Mouse (Mus musculus): Measurements from ENCODE around the gene Pofut2. TPM values are rescaled to one million over a fixed set of nuclear protein-coding genes. Genes with fewer than 3 reads are reported as not detected.

The Pofut2 gene
- polyA plus RNA-seq, 1 experiment = 44.9 TPM

DNA sequence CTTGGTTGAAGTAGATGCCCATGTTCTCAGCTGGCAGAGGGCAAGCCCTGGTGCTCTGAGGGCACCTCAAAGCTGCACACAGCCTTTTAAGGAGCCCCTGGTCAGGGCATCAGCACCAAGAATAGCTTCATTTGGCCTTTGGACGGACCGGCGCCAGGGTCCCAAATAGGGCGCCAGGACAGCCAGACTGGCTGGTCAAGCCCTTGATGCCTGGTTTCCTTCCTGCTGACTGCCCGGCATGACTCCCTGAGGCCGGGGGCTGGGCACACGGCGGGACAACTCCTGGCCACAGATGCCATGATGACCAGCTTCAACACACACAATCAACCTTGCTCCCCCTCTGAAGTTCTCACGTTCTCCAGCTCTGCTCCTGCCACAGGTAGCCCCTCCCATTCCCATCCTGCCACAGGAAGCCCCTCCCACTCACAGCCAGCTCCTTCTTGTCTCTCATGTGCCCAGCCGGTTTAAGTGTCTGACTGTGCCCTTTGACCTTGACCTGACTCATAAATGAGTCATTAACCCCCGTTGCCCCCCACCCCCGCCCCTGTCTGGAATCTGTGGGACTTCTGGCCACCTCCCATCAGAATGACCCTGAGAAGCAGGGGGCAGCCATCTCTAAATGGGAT lies 23.9 kb upstream of the Pofut2 start:
- no peak overlapping the region for H3K27ac ChIP-seq (ENCODE audit: insufficient read depth, low read length)
- H3K4me3 ChIP-seq (replicated peaks; ENCODE audit: insufficient read depth, low read depth, low read length) = no peak overlapping the region
- DNase-seq = no peak
- H3K4me1 ChIP-seq (ENCODE audit: control insufficient read depth, insufficient read depth, low read length) = no peaks in the 10 kb centered on the region
- no peaks in the 10 kb centered on the region for H3K27me3 ChIP-seq (ENCODE audit: control insufficient read depth, insufficient read depth, low read length)
- no peak for TF ChIP-seq CTCF (IDR thresholded peaks at IDR 0.05; ENCODE audit: borderline replicate concordance, insufficient read depth, low read depth, low read length)
- no peak for TF ChIP-seq POLR2A (IDR thresholded peaks at IDR 0.05; ENCODE audit: borderline replicate concordance, insufficient read depth, low read length)
- 78% methylated on average over 12 of the region's 12 CpGs for WGBS

DNA sequence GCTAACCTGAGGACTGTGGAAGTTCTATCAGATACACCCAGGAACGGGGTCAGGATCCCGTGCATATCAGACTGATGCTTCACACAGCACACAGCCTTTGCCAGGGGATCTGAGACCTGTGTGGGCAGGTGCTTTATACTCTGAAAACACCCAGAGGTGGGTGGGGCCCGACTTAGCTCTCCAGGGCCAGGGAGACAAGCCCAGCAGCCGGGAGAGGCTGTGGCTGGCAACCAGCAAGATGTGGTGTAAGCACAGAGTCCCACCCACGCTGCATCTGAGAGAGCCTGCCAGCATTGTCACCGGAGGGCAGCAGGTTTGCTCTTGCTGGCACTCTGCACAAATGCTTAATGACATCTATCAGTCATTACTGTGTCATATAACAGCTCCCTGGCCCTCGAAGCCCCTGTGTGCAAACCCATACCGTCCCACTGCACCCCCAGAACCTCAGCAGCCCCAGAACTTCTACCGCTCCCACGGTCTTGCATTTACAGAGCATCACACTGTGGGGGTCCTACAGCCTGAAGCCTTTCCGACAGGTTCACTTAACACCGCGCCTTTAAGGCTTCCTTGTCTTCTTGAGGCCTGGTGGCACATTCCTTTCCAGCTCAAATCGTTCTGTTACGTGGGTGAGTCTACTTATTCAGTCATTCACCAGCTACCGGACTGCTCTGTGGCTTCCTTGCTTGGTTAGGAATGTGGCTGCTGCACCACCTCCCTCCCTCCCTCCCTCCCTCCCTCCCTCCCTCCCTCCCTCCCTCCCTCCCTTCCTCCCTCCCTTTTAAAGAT lies 21.0 kb upstream of the Pofut2 start:
- no peak for DNase-seq
- WGBS = 63% methylated on average over 16 of the region's 16 CpGs

GRCm38 (mm10) chr10:77240764-77241163 lies 18.3 kb upstream of the Pofut2 start:
- no peak for DNase-seq
- H3K4me3 ChIP-seq (replicated peaks; ENCODE audit: insufficient read depth, low read depth, low read length) = no peak overlapping the region
- WGBS = 90% methylated on average over 8 of the region's 8 CpGs
- no peak overlapping the region for H3K27ac ChIP-seq (ENCODE audit: insufficient read depth, low read length)
- no peaks in the 10 kb centered on the region for H3K27me3 ChIP-seq (ENCODE audit: control insufficient read depth, insufficient read depth, low read length)
- no peaks in the 10 kb centered on the region for H3K4me1 ChIP-seq (ENCODE audit: control insufficient read depth, insufficient read depth, low read length)
- TF ChIP-seq POLR2A (IDR thresholded peaks at IDR 0.05; ENCODE audit: borderline replicate concordance, insufficient read depth, low read length) (no peak), CTCF (IDR thresholded peaks at IDR 0.05; ENCODE audit: borderline replicate concordance, insufficient read depth, low read depth, low read length) (no peak)

More for the DNA sequence above, 21.0 kb upstream of the Pofut2 start:
- Histone ChIP-seq H3K27me3 (ENCODE audit: control insufficient read depth, insufficient read depth, low read length) (no peaks in the 10 kb centered on the region), H3K27ac (ENCODE audit: insufficient read depth, low read length) (no peak overlapping the region), H3K4me1 (ENCODE audit: control insufficient read depth, insufficient read depth, low read length) (no peaks in the 10 kb centered on the region), H3K4me3 (replicated peaks; ENCODE audit: insufficient read depth, low read depth, low read length) (no peak overlapping the region)
- TF ChIP-seq CTCF (IDR thresholded peaks at IDR 0.05; ENCODE audit: borderline replicate concordance, insufficient read depth, low read depth, low read length) (no peak), POLR2A (IDR thresholded peaks at IDR 0.05; ENCODE audit: borderline replicate concordance, insufficient read depth, low read length) (no peak)

- peaks cover 5% of the 10 kb centered on the region for H3K4me1 ChIP-seq (ENCODE audit: control insufficient read depth, insufficient read depth, low read length)
- H3K4me3 ChIP-seq (replicated peaks; ENCODE audit: insufficient read depth, low read depth, low read length) = no peak overlapping the region
- TF ChIP-seq POLR2A (IDR thresholded peaks at IDR 0.05; ENCODE audit: borderline replicate concordance, insufficient read depth, low read length) (no peak), CTCF (IDR thresholded peaks at IDR 0.05; ENCODE audit: borderline replicate concordance, insufficient read depth, low read depth, low read length) (no peak)
- H3K27me3 ChIP-seq (ENCODE audit: control insufficient read depth, insufficient read depth, low read length) = no peaks in the 10 kb centered on the region
- H3K27ac ChIP-seq (ENCODE audit: insufficient read depth, low read length) = no peak overlapping the region
- 89% methylated on average over 3 of the region's 3 CpGs for WGBS
- no peak for DNase-seq
These were observed 16.6 kb upstream of the Pofut2 start for GRCm38 (mm10) chr10:77242396-77242795.

- TF ChIP-seq POLR2A (IDR thresholded peaks at IDR 0.05; ENCODE audit: borderline replicate concordance, insufficient read depth, low read length) (no peak), CTCF (IDR thresholded peaks at IDR 0.05; ENCODE audit: borderline replicate concordance, insufficient read depth, low read depth, low read length) (no peak)
These were observed 16.1 kb upstream of the Pofut2 start for GRCm38 (mm10) chr10:77242871-77243270.

DNA sequence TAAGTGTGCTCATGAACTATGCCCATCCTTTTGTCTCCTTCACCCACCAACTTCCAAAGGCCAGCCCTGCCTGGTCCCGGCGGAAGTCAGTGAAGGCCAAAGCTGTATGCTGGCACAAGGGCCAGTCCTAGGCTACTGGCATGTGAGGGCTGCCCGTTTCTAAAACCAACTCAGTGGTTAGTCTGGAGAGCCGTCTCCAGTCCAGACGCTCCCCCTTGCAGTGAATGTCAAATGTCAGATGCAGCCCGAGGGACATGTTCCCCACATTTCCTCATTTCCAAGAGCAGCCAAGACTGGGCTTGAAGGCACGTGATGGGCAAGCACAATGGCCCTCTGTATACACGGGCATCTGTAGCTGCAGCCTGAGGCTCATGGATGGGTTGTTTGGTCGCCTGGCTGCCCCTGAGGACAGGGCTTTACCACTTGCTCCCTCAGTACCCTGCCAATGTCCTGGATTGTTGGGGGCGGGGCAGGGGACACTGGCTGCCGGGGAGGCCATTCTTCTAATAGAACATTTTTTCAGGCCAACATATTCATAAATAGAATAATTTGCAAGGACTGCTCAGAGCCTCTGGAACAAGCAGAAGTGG lies 15.4 kb upstream of the Pofut2 start:
- DNase-seq = peak in 1 of 2 experiments; percentile 47
- Histone ChIP-seq H3K27me3 (ENCODE audit: control insufficient read depth, insufficient read depth, low read length) (no peaks in the 10 kb centered on the region), H3K27ac (ENCODE audit: insufficient read depth, low read length) (no peak overlapping the region), H3K4me1 (ENCODE audit: control insufficient read depth, insufficient read depth, low read length) (peaks cover 15% of the 10 kb centered on the region), H3K4me3 (replicated peaks; ENCODE audit: insufficient read depth, low read depth, low read length) (no peak overlapping the region)
- no peak for TF ChIP-seq CTCF (IDR thresholded peaks at IDR 0.05; ENCODE audit: borderline replicate concordance, insufficient read depth, low read depth, low read length)
- TF ChIP-seq POLR2A (IDR thresholded peaks at IDR 0.05; ENCODE audit: borderline replicate concordance, insufficient read depth, low read length) = no peak
- WGBS = 29% methylated on average over 11 of the region's 11 CpGs

More at GRCm38 (mm10) chr10:77242871-77243270, 16.1 kb upstream of the Pofut2 start:
- Histone ChIP-seq H3K4me3 (replicated peaks; ENCODE audit: insufficient read depth, low read depth, low read length) (no peak overlapping the region), H3K27ac (ENCODE audit: insufficient read depth, low read length) (no peak overlapping the region), H3K27me3 (ENCODE audit: control insufficient read depth, insufficient read depth, low read length) (no peaks in the 10 kb centered on the region), H3K4me1 (ENCODE audit: control insufficient read depth, insufficient read depth, low read length) (peaks cover 10% of the 10 kb centered on the region)
- WGBS = 92% methylated on average over 14 of the region's 14 CpGs
- no peak for DNase-seq

- no peaks in the 10 kb centered on the region for H3K27me3 ChIP-seq (ENCODE audit: control insufficient read depth, insufficient read depth, low read length)
- no peak for DNase-seq
- TF ChIP-seq POLR2A (IDR thresholded peaks at IDR 0.05; ENCODE audit: borderline replicate concordance, insufficient read depth, low read length) = no peak
- no peak for TF ChIP-seq CTCF (IDR thresholded peaks at IDR 0.05; ENCODE audit: borderline replicate concordance, insufficient read depth, low read depth, low read length)
- H3K27ac ChIP-seq (ENCODE audit: insufficient read depth, low read length) = no peak overlapping the region
- H3K4me1 ChIP-seq (ENCODE audit: control insufficient read depth, insufficient read depth, low read length) = peaks cover 15% of the 10 kb centered on the region
- 95% methylated on average over 6 of the region's 6 CpGs for WGBS
- no peak overlapping the region for H3K4me3 ChIP-seq (replicated peaks; ENCODE audit: insufficient read depth, low read depth, low read length)
These were observed 14.2 kb upstream of the Pofut2 start for GRCm38 (mm10) chr10:77244777-77245176.

All from cerebellum, adult 2 months (tissue).